Mouse (Mus musculus) c-Kit-positive CD71-positive TER-119-positive erythroid progenitor cells, embryonic 14.5 days (primary cell): ENCODE measurements around the gene Klhdc3.

ENCODE experiments used
- DNase-seq: peaks from one replicate; pipeline ENCODE4 v3.0.0-alpha.2; 2013; ENCODE audit warnings: low spot score

The Klhdc3 gene

GRCm38 (mm10) chr17:46656054-46656453, 24.7 kb downstream of the Klhdc3 start:
- no peak for DNase-seq

GRCm38 (mm10) chr17:46651755-46652547, 28.8 kb downstream of the Klhdc3 start:
- no peak for DNase-seq

GRCm38 (mm10) chr17:46651292-46651691, 29.4 kb downstream of the Klhdc3 start:
- no peak for DNase-seq

DNA sequence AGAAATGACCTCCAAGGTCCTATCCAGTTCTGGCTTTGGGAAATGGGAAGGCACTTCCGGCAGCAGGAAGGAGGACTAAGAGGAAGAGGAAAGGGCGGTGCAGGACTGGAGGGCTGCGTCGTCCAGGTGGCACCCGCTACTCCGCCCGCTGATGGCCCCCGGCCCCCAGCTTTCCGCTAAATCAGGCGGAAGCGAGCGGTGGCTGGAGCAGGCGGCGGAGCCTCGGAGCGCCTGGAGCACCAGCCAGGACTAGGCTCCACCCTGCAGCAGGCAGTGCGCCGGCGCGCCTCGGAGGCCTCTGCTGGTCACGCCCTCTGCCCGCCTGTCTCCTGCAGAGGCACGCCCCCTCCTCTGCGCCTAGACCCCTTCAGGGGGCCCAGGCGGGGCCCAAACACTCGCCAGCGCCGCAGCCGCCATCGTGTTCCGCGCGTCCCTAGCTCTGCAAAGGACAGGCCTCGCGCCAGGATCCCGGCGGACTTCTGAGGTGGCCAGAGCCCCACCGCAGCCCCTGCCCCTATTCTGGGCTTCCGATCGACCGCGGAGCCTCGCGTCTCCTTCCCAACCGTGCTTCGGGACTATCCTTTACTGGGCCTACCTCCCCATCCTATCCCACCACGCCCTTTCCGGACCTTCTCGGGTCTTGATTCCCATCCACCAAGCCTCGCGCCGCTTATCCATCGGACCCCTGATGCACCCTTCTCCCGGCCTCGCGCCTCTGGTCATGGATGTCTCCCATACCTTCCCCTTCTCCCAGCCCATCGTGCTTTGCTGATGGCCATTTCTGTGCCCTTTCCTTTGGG, 30.3 kb downstream of the Klhdc3 start, which contains the start of gene Cul7:
Gene Cul7 (plus strand): TSS at position 106 of the 800 bp plus-strand sequence.
- DNase-seq = peak; percentile 78

- no peak for DNase-seq
Measured at GRCm38 (mm10) chr17:46649811-46650210, 30.9 kb downstream of the Klhdc3 start.

DNA sequence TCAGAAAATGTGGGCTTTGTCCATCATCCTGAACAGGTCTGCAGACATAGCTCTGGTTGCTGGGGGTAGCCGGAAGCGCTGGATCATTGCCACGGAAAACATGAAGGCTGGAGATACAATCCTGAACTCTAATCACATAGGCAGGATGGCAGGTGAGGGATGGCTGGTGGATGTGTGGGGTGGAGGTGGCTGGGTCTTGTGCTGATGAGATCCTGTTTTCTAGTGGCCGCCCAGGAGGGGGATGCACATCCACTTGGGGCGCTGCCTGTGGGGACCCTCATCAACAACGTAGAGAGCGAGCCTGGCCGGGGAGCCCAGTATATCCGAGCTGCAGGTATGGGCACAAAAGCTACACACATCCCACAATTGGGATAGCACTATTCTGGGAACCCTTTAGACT, 32.3 kb downstream of the Klhdc3 start:
- no peak for DNase-seq

DNA sequence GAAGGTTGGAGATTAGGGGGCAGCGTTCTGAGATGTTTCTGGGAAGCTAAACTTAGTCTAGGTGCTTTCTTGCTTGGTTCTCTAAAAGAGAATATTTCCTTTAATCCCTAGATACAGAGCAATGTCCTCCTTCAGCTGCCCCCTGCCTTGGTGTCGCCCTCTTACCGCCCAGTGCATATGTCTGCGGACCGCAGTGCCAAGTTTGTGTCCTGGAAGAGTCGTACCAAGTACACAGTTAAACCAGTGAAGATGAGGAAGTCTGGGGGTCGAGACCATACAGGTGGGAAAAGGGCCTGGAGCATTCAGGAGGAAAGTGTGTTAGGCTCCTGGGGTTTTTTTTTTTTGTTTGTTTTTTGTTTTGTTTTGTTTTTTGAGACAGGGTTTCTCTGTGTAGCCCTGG, 33.4 kb downstream of the Klhdc3 start:
- no peak for DNase-seq

DNA sequence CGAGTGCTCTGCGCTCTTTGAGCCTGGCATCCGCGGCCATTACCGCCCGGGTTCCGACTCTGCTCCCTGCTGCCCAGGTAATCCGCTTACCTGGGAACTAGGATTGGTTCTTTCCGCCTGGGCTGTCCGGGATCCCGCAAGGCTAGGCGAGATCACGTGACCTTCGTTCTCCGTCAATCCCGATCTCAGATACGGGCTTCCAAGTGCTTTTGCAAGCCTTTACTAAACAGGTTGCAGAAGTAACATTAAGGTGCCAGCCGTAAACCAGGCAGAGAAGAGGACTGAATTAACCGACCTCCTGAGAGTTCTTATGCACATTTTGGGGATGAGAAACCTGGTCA, 34.4 kb downstream of the Klhdc3 start:
- no peak for DNase-seq

GRCm38 (mm10) chr17:46645561-46646321, 35.0 kb downstream of the Klhdc3 start, which contains the start of the genes Klc4 and Mrpl2:
Klc4 (minus strand) TSS chr17:46646022.
Mrpl2 (plus strand) TSS chr17:46646229.
- peak; percentile 98 for DNase-seq

DNA sequence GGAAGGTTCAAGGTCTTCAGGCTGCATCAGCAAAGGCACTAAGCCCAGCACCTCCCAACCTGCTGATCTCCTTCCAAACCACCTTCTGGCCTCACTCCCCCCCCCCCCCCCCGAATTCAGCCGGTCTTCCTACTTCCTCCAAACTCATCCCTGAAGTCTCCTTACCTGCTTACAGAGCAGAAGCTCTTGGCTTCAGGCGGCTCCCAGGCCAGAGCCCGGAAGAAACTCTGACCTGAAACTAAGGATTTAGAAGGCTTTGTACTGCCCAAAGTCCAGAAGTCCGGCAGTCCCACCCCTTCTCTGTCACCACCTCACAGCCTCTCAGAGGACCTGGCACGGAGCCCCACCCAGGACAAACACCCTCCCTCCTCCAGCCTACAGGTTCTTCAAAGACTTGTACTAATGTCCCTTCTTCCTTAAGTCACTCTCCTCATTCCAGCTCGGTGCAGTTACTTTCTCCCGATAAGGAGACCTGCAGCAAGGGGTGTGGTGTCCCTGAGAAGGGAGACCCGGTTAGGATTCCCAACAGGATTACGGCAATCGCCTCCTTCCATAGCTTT, 35.7 kb downstream of the Klhdc3 start:
- peak; percentile 18 for DNase-seq

- no peak for DNase-seq
Measured at GRCm38 (mm10) chr17:46644152-46644805, 36.4 kb downstream of the Klhdc3 start.

- no peak for DNase-seq
Measured at GRCm38 (mm10) chr17:46642060-46642459, 38.7 kb downstream of the Klhdc3 start.

GRCm38 (mm10) chr17:46639929-46640328, 40.8 kb downstream of the Klhdc3 start:
- DNase-seq = no peak

DNA sequence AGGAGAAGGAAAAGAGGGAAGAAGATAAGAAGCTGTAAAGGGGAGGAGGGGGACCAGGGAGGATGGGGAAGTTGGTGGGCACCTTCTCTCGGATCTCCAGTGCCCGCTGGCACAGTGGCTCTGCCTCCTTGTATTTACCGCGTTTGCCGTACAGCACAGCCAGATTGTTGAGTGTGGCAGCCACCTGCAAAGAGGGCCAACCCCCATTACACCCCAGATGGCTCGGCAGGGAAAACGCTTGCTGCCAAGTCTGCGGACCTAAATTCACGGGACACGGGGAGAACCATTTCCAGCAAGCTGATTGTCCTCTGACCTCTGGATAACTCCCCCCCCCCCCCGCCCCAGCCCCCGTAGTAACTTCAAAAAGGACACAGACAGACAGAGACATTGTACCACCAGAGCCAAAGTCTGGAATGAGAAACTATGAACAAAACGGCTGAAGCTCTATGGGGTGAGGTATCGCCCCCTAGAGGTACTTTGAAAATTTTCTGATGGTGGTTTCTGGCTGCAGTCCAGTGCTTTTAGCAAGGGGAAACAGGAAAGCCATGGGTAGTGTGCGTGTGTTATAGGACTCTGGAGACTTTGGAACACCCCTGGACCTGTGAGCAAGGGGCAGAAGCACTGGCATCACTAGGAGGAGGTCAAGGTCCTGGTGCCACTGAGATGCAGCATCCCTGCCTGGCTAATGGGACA, 43.7 kb downstream of the Klhdc3 start:
- peak; percentile 38 for DNase-seq

GRCm38 (mm10) chr17:46629685-46630441, 50.9 kb downstream of the Klhdc3 start:
- no peak for DNase-seq

DNA sequence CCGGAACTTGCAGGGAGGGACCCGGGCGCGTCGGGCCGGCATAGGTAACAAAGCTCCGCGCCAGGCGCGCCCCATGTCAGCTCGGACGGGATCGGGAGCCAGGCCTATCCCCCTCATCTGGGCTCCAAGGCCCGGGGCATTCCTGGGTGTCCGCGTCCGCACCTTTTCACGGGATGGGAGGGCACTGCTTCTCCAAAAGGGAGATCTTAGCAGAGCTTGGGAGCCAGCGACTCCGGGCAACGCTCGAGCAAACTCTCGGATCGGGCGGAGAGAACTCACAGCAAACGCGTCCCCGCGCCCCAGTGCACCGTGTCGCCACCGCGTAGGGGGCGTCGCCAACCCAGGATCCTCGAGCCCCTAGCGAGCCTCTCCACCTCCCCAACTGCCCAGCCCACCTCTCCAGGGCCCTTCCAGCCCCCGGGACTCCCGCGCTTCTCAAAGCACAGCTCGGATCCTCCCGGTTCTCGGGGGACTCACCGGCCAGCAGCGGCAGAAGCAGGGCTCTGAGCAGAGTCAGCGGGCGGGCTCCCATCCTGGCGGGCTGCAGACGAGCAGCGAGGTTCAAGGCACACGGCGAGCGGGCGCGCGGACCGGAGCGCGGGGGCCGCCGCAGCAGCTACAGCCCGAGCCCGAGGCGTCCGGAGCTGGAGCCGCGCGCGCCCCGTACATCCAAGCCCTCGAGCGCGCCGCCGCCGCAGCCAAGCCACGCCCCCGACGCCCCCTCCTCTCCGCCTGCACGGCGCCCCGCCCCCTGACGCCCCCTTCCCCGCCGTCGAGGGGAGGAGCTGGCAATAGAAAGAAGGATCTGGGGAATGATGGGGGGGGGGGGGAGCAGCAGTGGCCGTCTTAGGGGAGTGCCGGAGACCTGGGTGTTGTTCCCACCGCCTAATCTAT, 51.7 kb downstream of the Klhdc3 start, which contains the start of gene Ptk7:
Gene Ptk7 (minus strand): TSS at position 714 of the 894 bp plus-strand sequence.
- DNase-seq = no peak

- no peak for DNase-seq
Measured at GRCm38 (mm10) chr17:46628471-46628790, 52.3 kb downstream of the Klhdc3 start.

- DNase-seq = no peak
Measured at GRCm38 (mm10) chr17:46627409-46627808, 53.3 kb downstream of the Klhdc3 start.

DNA sequence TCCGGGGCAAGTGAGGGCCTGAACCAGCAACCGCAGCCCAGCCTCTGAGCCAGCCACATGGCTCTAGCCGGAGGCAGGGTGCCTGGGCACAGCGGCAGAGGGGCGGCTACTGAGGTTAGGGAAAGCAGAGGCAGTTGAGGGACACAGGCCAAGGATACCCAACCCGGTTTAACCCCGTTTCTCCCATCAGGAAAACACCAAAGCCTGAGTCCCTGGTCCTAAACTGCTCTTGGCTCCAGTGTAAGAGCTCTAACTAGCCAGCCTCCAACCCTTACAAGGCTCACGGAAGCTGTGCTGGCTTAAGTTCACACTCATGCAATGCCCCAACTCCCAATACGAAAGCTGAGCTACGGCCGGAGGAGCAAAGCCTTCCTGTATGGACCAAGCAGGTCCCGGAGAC, 56.1 kb downstream of the Klhdc3 start:
- DNase-seq = no peak
